Comparison of ENCODE assay signal across 8 mouse cellular contexts in genomic region chr1:132609048-132609634, GRCm38 (mm10).
A peak's percentile ranks its signal among the peaks of the same experiment; 100 is the strongest.
DNase-seq lines count a peak whose midpoint lies in the region; ATAC-seq and TF ChIP-seq lines count a peak whose summit lies in the region.

No protein-coding gene starts in this region.

- TF ChIP-seq POLR2A in cerebellum, adult 2 months (IDR thresholded peaks at IDR 0.05; ENCODE audit: borderline replicate concordance, insufficient read depth, low read length): no peak

- H3K4me3 ChIP-seq in cerebellum, adult 2 months (replicated peaks; ENCODE audit: insufficient read depth, low read depth, low read length): no peak overlapping the region
- H3K4me3 ChIP-seq in embryonic facial prominence, embryonic 11.5 days (ENCODE audit: low read depth, low read length): no peak overlapping the region

- TF ChIP-seq CTCF in cerebellum, adult 2 months (IDR thresholded peaks at IDR 0.05; ENCODE audit: borderline replicate concordance, insufficient read depth, low read depth, low read length): peak; percentile 73

- peak; percentile 63 to 80 for DNase-seq in cerebellum, adult 2 months
- DNase-seq in cerebellum, adult 11-12 months: no peak
- DNase-seq in urinary bladder, postnatal 36 days (ENCODE audit: low spot score in 2 of 2): peak; percentile 28 to 29
- no peak for DNase-seq in urinary bladder, postnatal 4 days (ENCODE audit: low spot score in 2 of 2)
- DNase-seq in embryonic facial prominence, embryonic 11.5 days (ENCODE audit: low spot score): peak; percentile 64
- peak; percentile 60 for DNase-seq in kidney, postnatal 14 days
- DNase-seq in right cerebral cortex, postnatal 25 days: peak; percentile 42

- WGBS in cerebellum, adult 2 months: 41% methylated on average over 4 of the region's 4 CpGs
- 36% methylated on average over 4 of the region's 4 CpGs for WGBS in embryonic facial prominence, embryonic 11.5 days

- H3K4me1 ChIP-seq in cerebellum, adult 2 months (ENCODE audit: control insufficient read depth, insufficient read depth, low read length): no peaks in the 10 kb centered on the region
- H3K4me1 ChIP-seq in embryonic facial prominence, embryonic 11.5 days (ENCODE audit: control insufficient read depth, insufficient read depth, low read length): no peaks in the 10 kb centered on the region

- H3K9ac ChIP-seq in embryonic facial prominence, embryonic 11.5 days (replicated peaks; ENCODE audit: low read length): no peak overlapping the region

- H3K27ac ChIP-seq in cerebellum, adult 2 months (ENCODE audit: insufficient read depth, low read length): no peak overlapping the region
- no peak overlapping the region for H3K27ac ChIP-seq in embryonic facial prominence, embryonic 11.5 days (replicated peaks; ENCODE audit: low read depth, low read length)

- 0 out of 2 replicates have a peak, but pooled peaks have one; percentile 40 for ATAC-seq in embryonic facial prominence, embryonic 11.5 days (replicated peaks; ENCODE audit: insufficient number of reproducible peaks, low FRiP score, low TSS enrichment, low read depth)
- ATAC-seq in megakaryocyte, adult 5-6 weeks (ENCODE audit: poor library complexity, severe bottlenecking): 0 out of 2 replicates have a peak, but pooled peaks have one; percentile 40

- H3K9me3 ChIP-seq in embryonic facial prominence, embryonic 11.5 days (replicated peaks; ENCODE audit: control insufficient read depth, low read length): no peaks in the 10 kb centered on the region

- H3K36me3 ChIP-seq in embryonic facial prominence, embryonic 11.5 days (replicated peaks; ENCODE audit: control insufficient read depth, insufficient read depth, low read depth, low read length): no peaks in the 10 kb centered on the region

- no peaks in the 10 kb centered on the region for H3K27me3 ChIP-seq in cerebellum, adult 2 months (ENCODE audit: control insufficient read depth, insufficient read depth, low read length)
- H3K27me3 ChIP-seq in embryonic facial prominence, embryonic 11.5 days (ENCODE audit: control insufficient read depth, insufficient read depth, low read length): no peaks in the 10 kb centered on the region

- H3K4me2 ChIP-seq in embryonic facial prominence, embryonic 11.5 days (ENCODE audit: low read depth, low read length): no peak overlapping the region

Comparison
In these comparisons a context has a peak if more than half of its experiments do, and no peak if none do; other contexts are left out.
1. DNase-seq: peak in cerebellum, adult 2 months (2 of 2), urinary bladder, postnatal 36 days (2 of 2), embryonic facial prominence, embryonic 11.5 days (single experiment), kidney, postnatal 14 days (single experiment) and right cerebral cortex, postnatal 25 days (single experiment); none in cerebellum, adult 11-12 months (single experiment) and urinary bladder, postnatal 4 days (0 of 2).